Mouse (Mus musculus) limb, embryonic 15.5 days (tissue): ENCODE measurements at regions not wholly inside any gene's neighbourhood (a gene's known extent, or its start where the extent isn't known, plus 50 kb on each side); places are given as distances from the start of the nearest gene placed in this dataset.
"Not testable (repeated sequence)": the region's sequence is repeated elsewhere in the genome, so short reads cannot be mapped to it uniquely, and the experiment has no call there.

Experiments
- ATAC-seq: fragments of 200-750 bp; cut with Nextera tagmentation; 2 replicates; pipeline ENCODE4 v1.8.0; 2017; ENCODE audit warnings: low read depth, moderate TSS enrichment; ENCODE audit not compliant: insufficient number of reproducible peaks, low FRiP score, low TSS enrichment
- H3K27ac ChIP-seq: fragments of 300-500 bp; sonication (generic); 2 replicates; pipeline ENCODE4 v1.5.1; 2015; ENCODE audit warnings: moderate library complexity, mild to moderate bottlenecking, inconsistent platforms
- H3K27me3 ChIP-seq: fragments of 300-500 bp; sonication (generic); 2 replicates; pipeline ENCODE4 v1.6.1; 2015; ENCODE audit warnings: inconsistent platforms
- H3K36me3 ChIP-seq: fragments of 300-500 bp; sonication (generic); 2 replicates; pipeline ENCODE4 v1.6.1; 2015; ENCODE audit warnings: inconsistent platforms
- H3K4me1 ChIP-seq: fragments of 300-500 bp; sonication (generic); 2 replicates; pipeline ENCODE4 v1.6.1; 2015; ENCODE audit warnings: inconsistent platforms
- H3K4me2 ChIP-seq: fragments of 300-500 bp; sonication (generic); 2 replicates; pipeline ENCODE4 v1.6.1; 2015; ENCODE audit warnings: mild to moderate bottlenecking, inconsistent platforms
- H3K4me3 ChIP-seq: fragments of 300-500 bp; sonication (generic); 2 replicates; pipeline ENCODE4 v1.5.1; 2015; ENCODE audit warnings: mild to moderate bottlenecking, inconsistent platforms
- H3K9ac ChIP-seq: fragments of 300-500 bp; sonication (generic); 2 replicates; pipeline ENCODE4 v1.6.1; 2015; ENCODE audit warnings: inconsistent platforms
- H3K9me3 ChIP-seq: fragments of 300-500 bp; sonication (generic); 2 replicates; pipeline ENCODE4 v1.6.1; 2016; ENCODE audit warnings: inconsistent platforms
- WGBS: fragments of 180-500 bp; shearing (Covaris S2); methylation state at CpG from one replicate; pipeline ENCODE4 v1.1.7; 2015; 5-methylcytosine and 5-hydroxymethylcytosine counted together

GRCm38 (mm10) chr5:16937840-16938239 lies 146.2 kb downstream of the Gm28710 start:
- Histone ChIP-seq H3K9me3 (0 out of 2 replicates have a peak, but pooled peaks cover 2% of the 10 kb centered on the region), H3K27ac (no peak overlapping the region), H3K36me3 (no peaks in the 10 kb centered on the region), H3K27me3 (no peaks in the 10 kb centered on the region), H3K4me3 (no peak overlapping the region), H3K4me2 (no peak overlapping the region), H3K4me1 (no peaks in the 10 kb centered on the region), H3K9ac (no peak overlapping the region)
- no peak for ATAC-seq
- WGBS, result 55% methylated on average over 1 of the region's 1 CpGs

- no peak for ATAC-seq
- Histone ChIP-seq H3K27ac (no peak overlapping the region), H3K9ac (no peak overlapping the region), H3K4me2 (no peak overlapping the region), H3K9me3 (no peaks in the 10 kb centered on the region), H3K27me3 (no peaks in the 10 kb centered on the region), H3K4me1 (no peaks in the 10 kb centered on the region), H3K36me3 (no peaks in the 10 kb centered on the region), H3K4me3 (no peak overlapping the region)
- 24% methylated on average over 1 of the region's 1 CpGs for WGBS
These were observed 155.8 kb downstream of the Gm28710 start for GRCm38 (mm10) chr5:16947430-16947829.

GRCm38 (mm10) chr5:16967735-16968134 lies 176.1 kb downstream of the Gm28710 start:
- Histone ChIP-seq H3K36me3 (no peaks in the 10 kb centered on the region), H3K4me1 (no peaks in the 10 kb centered on the region), H3K4me2 (no peak overlapping the region), H3K4me3 (no peak overlapping the region), H3K27me3 (no peaks in the 10 kb centered on the region), H3K9me3 (no peaks in the 10 kb centered on the region), H3K9ac (no peak overlapping the region), H3K27ac (no peak overlapping the region)
- no peak for ATAC-seq
- 61% methylated on average over 4 of the region's 4 CpGs for WGBS

- not testable (repeated sequence) for H3K27ac ChIP-seq, H3K9ac ChIP-seq, H3K9me3 ChIP-seq, H3K36me3 ChIP-seq, ATAC-seq, H3K4me3 ChIP-seq, H3K4me1 ChIP-seq, H3K4me2 ChIP-seq, H3K27me3 ChIP-seq
- 62% methylated on average over 1 of the region's 1 CpGs for WGBS
These were observed 177.2 kb downstream of the Gm28710 start for GRCm38 (mm10) chr5:16968817-16969216.

GRCm38 (mm10) chr5:16973206-16973896 lies 181.7 kb downstream of the Gm28710 start:
- no peak overlapping the region for H3K4me2 ChIP-seq
- no peak overlapping the region for H3K4me3 ChIP-seq
- H3K36me3 ChIP-seq, result no peaks in the 10 kb centered on the region
- H3K9ac ChIP-seq, result no peak overlapping the region
- WGBS, result 71% methylated on average over 1 of the region's 1 CpGs
- no peaks in the 10 kb centered on the region for H3K9me3 ChIP-seq
- H3K4me1 ChIP-seq, result 0 out of 2 replicates have a peak, but pooled peaks cover 2% of the 10 kb centered on the region
- ATAC-seq, result no peak
- H3K27me3 ChIP-seq, result no peaks in the 10 kb centered on the region
- H3K27ac ChIP-seq, result no peak overlapping the region

- WGBS, result 96% methylated on average over 2 of the region's 2 CpGs
- 0 out of 2 replicates have a peak, but pooled peaks cover 2% of the 10 kb centered on the region for H3K4me1 ChIP-seq
- no peak overlapping the region for H3K9ac ChIP-seq
- ATAC-seq, result no peak
- H3K27me3 ChIP-seq, result no peaks in the 10 kb centered on the region
- H3K4me2 ChIP-seq, result no peak overlapping the region
- H3K4me3 ChIP-seq, result no peak overlapping the region
- no peak overlapping the region for H3K27ac ChIP-seq
- H3K9me3 ChIP-seq, result no peaks in the 10 kb centered on the region
- no peaks in the 10 kb centered on the region for H3K36me3 ChIP-seq
These were observed 184.4 kb downstream of the Gm28710 start for GRCm38 (mm10) chr5:16976006-16976405.

GRCm38 (mm10) chr5:16984877-16985276 lies 193.3 kb downstream of the Gm28710 start:
- Histone ChIP-seq H3K36me3 (no peaks in the 10 kb centered on the region), H3K27me3 (no peaks in the 10 kb centered on the region), H3K9me3 (no peaks in the 10 kb centered on the region), H3K27ac (no peak overlapping the region), H3K9ac (no peak overlapping the region), H3K4me1 (no peaks in the 10 kb centered on the region), H3K4me2 (no peak overlapping the region), H3K4me3 (no peak overlapping the region)
- ATAC-seq, result no peak
- WGBS, result 53% methylated on average over 2 of the region's 2 CpGs

- Histone ChIP-seq H3K4me1 (no peaks in the 10 kb centered on the region), H3K9me3 (no peaks in the 10 kb centered on the region), H3K4me3 (no peak overlapping the region), H3K9ac (no peak overlapping the region), H3K27ac (no peak overlapping the region), H3K27me3 (no peaks in the 10 kb centered on the region), H3K36me3 (no peaks in the 10 kb centered on the region), H3K4me2 (no peak overlapping the region)
- ATAC-seq, result no peak
- WGBS, result 27% methylated on average over 1 of the region's 1 CpGs
These were observed 199.9 kb downstream of the Gm28710 start for GRCm38 (mm10) chr5:16991518-16991917.

GRCm38 (mm10) chr5:16999183-16999582 lies 207.6 kb downstream of the Gm28710 start:
- no peak overlapping the region for H3K4me2 ChIP-seq
- 30% methylated on average over 2 of the region's 2 CpGs for WGBS
- no peak for ATAC-seq
- no peak overlapping the region for H3K27ac ChIP-seq
- H3K27me3 ChIP-seq, result no peaks in the 10 kb centered on the region
- H3K9me3 ChIP-seq, result no peaks in the 10 kb centered on the region
- H3K4me1 ChIP-seq, result no peaks in the 10 kb centered on the region
- H3K9ac ChIP-seq, result no peak overlapping the region
- H3K36me3 ChIP-seq, result no peaks in the 10 kb centered on the region
- no peak overlapping the region for H3K4me3 ChIP-seq

- H3K9ac ChIP-seq, result no peak overlapping the region
- no peak overlapping the region for H3K27ac ChIP-seq
- H3K27me3 ChIP-seq, result no peaks in the 10 kb centered on the region
- no peak overlapping the region for H3K4me2 ChIP-seq
- no peaks in the 10 kb centered on the region for H3K36me3 ChIP-seq
- 48% methylated on average over 3 of the region's 3 CpGs for WGBS
- no peaks in the 10 kb centered on the region for H3K4me1 ChIP-seq
- no peaks in the 10 kb centered on the region for H3K9me3 ChIP-seq
- H3K4me3 ChIP-seq, result no peak overlapping the region
- ATAC-seq, result no peak
These were observed 215.4 kb downstream of the Gm28710 start for GRCm38 (mm10) chr5:17006807-17007522.

GRCm38 (mm10) chr5:17021636-17022035 lies 230.0 kb downstream of the Gm28710 start:
- no peaks in the 10 kb centered on the region for H3K4me1 ChIP-seq
- H3K36me3 ChIP-seq, result no peaks in the 10 kb centered on the region
- H3K9me3 ChIP-seq, result no peaks in the 10 kb centered on the region
- ATAC-seq, result no peak
- H3K27me3 ChIP-seq, result no peaks in the 10 kb centered on the region
- no peak overlapping the region for H3K9ac ChIP-seq
- no peak overlapping the region for H3K4me3 ChIP-seq
- H3K4me2 ChIP-seq, result no peak overlapping the region
- no peak overlapping the region for H3K27ac ChIP-seq

- H3K9ac ChIP-seq, result no peak overlapping the region
These were observed 262.3 kb downstream of the Gm28710 start for GRCm38 (mm10) chr5:17053935-17054334.

More at GRCm38 (mm10) chr5:17053935-17054334, 262.3 kb downstream of the Gm28710 start:
- Histone ChIP-seq H3K36me3 (no peaks in the 10 kb centered on the region), H3K27me3 (no peaks in the 10 kb centered on the region), H3K9me3 (no peaks in the 10 kb centered on the region), H3K4me1 (no peaks in the 10 kb centered on the region), H3K27ac (no peak overlapping the region), H3K4me3 (no peak overlapping the region), H3K4me2 (no peak overlapping the region)
- no peak for ATAC-seq
- WGBS, result 28% methylated on average over 2 of the region's 2 CpGs
